Mouse (Mus musculus) hematopoietic stem cell, adult 5-6 weeks (primary cell): Measurements from ENCODE around the gene She. TPM values are rescaled to one million over a fixed set of nuclear protein-coding genes. Genes with fewer than 3 reads are reported as not detected.
"Not testable (repeated sequence)": the region's sequence is repeated elsewhere in the genome, so short reads cannot be mapped to it uniquely, and the experiment has no call there.

Experiments used
- ATAC-seq, 2 experiments: fragments of 125-278 bp in 1 of 2; replicated peaks in 1 of 2; 2 replicates each; pipeline ENCODE4 v1.8.0; 2016 to 2017; ENCODE audit warnings: inconsistent platforms in 2 of 2, mild to moderate bottlenecking in 2 of 2, moderate number of reproducible peaks in 2 of 2, low read depth in 1 of 2, moderate TSS enrichment in 1 of 2; ENCODE audit not compliant: low FRiP score in 2 of 2, poor library complexity in 2 of 2, severe bottlenecking in 2 of 2, insufficient read depth in 1 of 2, low TSS enrichment in 1 of 2
- total RNA-seq: library from RNA; stranded (forward); fragments of 172-1452, 232-1000 nt; gene quantifications from 2 replicates; pipeline ENCODE4 v1.2.3, GENCODE M21; 2017

Gene She
- 0.50 TPM in 1 of 2 replicates, not detected in the other for total RNA-seq

DNA sequence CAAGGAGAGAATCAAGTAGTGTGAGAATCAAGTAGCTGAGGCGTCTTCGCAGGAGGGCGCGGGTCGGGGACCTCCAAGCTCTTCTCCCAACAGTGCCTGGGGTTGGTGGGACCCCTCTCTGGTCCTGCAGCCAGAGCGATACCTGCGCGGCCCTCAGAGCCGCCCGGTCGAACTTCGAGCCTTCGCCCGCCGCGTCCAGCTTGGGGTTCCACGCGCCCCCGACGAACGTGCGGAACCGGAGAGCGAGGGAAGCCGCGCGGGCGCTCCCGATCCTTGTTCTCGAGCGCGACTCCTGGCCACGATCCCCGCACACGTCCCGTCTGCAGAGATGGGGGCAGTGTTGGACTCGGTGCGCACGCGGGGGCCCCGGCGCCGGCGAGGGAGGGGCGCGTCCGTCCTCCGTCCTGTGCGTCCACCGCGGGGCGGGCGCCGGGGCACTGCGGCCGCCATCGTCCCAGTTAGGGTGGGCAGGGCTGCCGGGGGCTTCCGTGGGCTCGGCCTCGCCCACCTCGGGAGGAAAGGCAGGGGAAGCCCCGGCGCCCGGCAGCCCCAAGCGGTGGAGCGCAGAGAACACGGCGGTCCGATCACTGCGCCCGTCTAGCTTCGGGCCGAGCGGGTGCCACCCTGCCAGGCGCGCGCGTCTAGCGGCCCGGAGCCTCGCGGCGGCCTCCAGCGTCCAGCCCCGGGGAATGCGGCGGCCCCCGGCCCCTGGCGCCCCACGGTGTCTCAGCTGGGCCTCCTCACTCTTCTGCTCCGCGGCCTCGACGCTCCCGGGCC is at the start of gene She:
Gene She (plus strand): TSS at position 556 of the 777 bp plus-strand sequence.
- ATAC-seq: no peak

DNA sequence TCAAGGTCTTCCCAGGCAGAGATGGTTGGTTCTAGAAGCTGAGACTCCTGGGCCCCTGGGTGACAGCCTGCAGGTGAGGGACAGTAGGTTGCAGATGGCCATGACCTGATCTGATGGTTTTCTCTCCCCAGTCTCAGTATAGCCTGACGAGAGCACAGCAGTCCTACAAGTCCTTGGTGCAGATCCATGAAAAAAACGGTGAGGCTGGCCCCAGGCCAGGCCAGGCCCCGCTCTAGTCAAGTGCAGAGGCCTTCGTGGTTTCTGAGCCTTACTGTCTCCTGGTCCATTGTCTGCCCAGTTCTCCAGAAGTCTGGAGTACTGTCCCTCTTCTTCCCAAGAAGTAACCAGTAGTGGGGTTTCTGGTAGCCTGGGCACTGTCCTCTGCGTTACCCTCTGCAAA is 49.5 kb upstream of the She start:
- no peak for ATAC-seq

DNA sequence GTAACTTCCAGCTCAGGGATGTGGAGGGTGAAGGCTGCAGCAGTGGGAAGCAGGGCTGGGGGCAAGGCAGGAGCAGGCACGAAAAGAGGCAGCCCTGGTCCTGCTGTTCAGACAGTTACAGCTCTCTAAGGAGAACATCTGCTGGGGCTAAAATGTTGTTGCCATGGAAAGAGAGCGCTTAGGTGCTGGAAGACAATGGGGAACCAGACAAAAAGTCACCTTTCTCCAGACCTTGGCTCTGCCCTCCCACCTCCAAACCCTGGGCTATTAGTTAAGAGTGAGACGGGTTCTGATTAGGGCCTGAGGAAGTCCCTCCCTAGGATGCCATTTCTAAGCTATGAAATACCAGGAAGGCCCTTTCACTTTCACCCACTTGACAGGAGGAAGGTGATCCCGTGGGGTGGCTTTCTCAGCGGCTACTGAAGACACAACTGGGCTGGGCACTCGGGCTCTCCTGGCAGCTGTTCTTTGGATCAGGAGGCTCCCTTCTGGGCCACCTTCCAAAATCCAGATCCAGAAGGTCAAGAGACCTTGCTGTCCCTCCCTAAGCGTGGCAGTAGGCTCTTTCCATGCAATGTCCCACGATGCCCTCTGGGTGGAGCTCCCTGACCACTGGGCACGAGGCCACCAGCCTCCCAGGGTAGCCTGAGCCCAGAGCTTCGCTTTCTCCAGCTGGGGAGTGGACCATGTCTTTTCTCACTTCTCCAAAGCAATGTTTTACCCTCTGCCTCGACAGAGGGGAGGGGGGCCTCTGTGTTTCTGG is 46.0 kb upstream of the She start:
- peak; percentile 79 to 84 for ATAC-seq

DNA sequence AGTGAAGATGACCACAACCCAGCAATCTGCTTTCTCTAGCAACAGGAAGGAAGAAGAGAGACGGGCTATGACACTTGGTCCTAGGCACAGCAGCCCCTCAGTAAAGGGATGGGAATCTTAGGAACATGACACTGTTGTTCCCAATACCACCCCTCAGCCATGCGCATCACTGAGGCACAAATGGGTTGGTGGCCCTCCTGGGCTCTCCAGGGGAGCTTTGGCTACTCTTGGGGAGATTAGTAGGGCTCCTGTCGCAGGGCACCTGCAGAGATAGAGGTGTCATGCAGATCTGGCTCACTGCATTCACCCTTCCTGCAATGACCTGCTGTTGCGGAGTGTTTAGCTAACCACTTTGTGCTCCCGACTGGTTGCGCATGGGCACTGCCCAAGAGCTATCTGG is 44.9 kb upstream of the She start:
- ATAC-seq: no peak

DNA sequence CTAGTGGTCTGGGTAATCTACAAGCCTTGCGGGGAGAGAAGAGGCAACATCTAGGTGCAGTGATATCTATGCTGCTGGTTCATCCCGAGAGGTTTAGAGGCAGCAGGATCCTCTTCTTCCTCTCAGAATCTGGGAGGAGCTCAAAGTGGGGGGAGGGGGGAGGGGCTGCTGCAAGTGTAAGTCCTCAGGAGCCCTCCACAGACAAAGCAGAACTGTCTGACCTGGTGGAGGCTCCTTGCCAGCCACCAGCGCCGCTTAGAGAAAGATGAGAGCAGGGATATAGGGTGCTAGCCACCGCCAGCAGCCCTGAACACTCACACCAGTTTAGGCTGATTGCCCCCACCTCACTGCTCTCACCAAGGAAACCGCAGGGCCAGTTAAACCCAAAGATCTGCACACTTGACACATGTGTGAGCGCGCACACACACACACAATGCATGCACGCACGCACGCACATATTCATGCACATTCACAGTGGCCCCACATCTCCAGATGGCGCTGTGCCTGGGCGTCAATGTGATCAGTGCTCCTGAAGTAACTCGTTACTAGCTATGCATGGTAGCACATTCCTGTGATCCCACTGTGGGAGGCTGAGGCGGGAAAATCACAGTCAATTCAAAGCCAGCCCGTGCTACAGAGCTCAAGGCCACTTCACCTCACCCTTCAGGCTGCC is 42.4 kb upstream of the She start:
- no peak for ATAC-seq

DNA sequence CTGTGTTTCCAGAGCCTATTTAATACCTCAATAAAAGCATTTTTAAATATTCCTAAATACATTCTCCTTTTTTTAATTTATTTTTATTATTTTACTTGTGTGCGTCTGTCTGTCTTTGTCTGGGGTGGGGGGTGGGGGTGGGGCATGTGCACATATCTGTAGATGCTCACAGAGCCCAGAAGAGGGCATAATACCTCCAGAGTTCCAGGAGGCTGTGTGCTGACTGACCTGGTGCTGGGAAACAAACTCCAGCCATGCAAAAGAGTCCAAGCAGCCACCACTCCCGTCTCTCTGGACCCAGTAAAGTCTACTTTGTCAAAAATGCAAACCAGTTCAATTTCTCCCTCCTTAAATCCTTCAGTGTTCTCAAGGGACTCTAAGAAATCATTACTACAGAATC is 36.6 kb upstream of the She start:
- no peak for ATAC-seq

DNA sequence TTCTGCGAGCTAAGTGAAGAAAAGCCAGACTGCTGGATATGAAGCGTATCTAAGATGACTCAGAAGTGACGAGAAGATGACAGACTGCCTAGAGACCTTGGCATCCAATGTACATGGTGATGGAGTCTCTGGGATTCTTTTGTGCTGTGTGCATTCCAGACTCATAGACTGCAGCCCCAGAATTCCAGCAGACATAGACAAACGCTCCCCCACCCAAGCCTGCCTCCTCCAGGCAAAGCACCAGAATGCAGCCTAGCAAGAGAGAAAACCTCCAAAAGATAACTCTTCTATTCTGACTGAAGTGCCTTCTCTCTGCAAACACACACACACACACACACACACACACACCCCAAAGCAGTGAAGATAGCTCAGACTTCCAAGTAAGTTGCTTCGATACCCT is 35.4 kb upstream of the She start:
- no peak for ATAC-seq

DNA sequence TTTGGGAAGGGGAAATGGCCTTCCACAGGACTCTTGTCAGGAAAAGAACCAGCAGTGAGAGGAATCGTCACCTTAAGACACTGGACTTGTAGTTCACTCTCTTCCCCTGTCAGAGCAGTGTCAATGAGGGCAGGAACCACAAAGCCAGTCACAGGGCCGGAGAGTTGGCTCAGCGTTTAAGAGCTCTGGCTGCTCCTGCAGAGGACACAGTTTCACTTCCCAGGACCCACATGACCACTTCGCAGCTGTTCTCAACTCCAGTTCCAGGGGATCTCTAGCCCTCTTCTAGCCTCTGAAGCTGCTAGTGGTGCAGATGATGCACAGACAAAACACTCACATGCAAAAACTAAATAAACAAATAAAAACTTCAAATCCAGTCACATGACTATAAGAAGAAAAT is 34.8 kb upstream of the She start:
- ATAC-seq: peak; percentile 67 to 75

DNA sequence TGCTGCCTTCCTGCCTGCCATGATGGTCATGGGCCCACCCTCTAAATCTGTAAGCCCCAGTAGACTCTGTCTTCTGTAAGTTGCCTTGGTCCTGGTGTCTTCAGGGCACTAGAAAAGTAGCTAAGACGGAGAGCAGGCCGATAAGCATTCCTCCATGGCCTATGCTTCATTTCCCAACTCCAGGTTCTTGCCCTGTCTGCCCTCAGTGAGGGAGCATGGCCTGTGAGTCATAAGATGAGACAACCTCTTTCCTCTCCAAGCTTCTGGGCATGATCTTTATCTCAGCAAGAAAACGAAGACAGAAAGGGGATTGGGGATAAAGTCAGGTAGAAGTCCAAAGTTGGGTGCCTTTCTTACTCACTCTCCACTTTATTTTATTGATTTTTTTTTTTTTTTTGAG is 32.7 kb upstream of the She start:
- no peak for ATAC-seq

DNA sequence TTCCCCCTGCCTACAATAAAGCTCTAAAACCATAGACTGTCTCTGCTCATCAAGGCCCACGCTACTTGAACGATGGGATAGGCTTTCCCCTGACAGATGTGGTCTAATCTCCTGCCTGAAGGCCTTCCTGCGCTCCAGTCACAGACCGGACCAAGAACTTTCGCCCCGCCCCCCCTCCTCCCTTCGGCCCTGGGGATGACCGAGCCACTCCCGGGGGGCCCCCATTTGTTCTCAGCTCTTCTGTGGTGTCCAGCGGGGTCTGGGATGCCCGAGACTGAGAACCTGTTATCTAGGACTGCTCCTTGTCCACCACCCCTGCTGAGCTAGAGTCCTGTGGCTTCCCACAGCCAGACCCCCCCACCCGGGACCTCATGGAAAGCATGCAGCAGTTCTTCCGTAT is 31.7 kb upstream of the She start:
- ATAC-seq: no peak

DNA sequence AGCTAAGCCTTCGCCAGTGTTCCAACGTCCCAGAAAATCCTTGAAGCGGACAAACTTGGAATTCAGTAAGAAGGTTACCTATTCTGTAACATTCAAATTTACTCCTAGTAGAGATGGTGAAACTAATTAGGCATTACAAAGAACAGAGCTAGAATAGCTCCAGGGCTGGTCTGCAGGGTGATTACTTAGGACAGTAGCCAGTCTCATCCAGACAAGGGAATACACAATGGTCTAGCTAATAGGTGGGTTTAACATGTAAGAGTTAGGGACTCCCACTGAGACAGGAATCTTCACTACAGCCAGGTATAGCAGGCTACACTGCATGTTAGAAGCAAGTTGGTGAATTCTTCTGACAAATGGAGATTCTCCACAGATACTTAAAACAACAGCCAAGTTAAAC is 31.1 kb upstream of the She start:
- not testable (repeated sequence) for ATAC-seq

DNA sequence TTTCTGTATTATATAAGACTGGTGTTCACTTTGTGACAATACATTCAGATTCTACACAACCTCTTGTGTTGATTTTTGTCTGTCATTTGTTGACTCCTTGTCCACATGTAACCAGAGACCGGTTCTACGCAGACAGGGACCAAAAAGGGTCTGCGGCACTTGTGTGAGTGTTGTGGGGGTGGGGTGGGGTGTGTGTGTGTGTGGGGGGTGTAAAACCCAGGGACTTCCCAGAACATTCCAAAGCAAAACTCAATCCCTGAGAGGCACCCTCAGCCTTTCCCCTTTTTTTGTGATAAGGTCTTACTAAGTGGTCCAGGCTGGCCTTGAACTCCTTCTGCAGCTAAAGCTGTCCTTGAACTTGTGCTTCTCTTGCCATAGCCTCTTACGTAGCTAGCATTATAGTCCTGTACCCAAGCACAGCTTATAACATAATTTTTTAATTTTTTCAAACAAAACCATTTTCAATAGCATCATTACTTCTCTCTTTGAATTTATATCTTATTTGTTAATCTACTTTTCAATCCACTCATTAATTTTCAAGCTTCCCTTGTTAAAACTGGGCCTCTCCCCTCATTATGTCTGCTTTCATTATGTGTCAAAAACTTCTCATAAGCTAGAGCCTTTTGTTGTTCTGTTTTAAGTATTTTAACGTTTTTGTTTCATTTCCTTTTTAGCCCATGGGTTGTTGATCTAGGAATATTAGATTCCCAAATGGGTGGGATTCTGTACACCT is 30.2 kb upstream of the She start:
- no peak for ATAC-seq

DNA sequence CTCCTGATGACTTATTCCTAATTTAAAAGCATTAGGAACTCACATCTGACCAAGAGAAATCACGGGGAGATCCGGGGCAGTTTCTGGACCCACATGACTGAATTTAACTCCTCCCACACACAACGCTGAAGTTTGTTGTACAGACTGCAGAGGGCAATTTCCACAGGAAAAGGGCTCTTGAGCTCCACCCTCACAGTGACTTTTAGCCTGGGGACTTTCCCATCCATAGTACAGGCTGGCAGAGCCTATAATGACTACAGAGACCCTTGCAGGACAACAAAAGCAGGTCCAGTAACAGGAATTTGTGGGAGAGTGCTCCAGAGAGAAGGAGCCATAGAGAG is 29.7 kb upstream of the She start:
- peak; percentile 86 to 89 for ATAC-seq

DNA sequence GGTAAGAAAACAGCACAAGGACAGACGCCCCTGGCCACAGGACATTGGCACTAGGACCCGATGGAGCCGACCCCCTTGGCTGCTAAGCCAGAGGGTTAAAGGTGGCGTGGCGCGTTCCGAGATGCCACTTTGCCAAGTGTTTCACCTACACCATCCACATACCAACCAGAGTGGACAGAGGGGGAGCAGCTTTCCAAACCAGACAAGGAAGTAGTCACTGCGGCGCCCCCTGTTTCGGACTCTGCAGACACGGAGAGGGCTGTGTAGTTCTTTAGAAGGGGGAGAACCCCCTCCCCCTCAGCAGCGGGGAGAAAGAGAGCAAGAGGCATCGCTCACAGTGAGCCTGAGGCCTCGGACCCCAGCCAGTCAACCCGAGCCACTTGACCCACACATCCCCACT is 28.3 kb upstream of the She start:
- no peak for ATAC-seq

DNA sequence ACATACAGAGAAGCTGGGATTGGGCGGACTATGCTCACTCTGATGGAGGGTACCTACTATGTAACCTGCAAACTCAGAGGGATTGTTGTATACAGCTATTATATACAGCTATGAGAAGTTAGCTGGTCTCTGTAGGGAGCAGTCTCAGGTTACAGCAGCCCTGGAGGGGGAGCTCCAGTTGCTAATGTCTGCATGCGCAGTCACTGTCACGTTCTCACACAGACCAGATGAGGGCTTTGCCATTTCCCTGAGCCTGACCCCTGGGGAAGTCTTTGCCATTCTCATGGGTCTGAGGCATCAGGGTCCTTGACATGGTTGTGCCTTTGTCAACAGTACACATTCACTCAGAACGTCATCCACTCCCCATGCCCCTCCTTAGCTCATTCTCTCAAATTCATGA is 26.0 kb upstream of the She start:
- no peak for ATAC-seq

DNA sequence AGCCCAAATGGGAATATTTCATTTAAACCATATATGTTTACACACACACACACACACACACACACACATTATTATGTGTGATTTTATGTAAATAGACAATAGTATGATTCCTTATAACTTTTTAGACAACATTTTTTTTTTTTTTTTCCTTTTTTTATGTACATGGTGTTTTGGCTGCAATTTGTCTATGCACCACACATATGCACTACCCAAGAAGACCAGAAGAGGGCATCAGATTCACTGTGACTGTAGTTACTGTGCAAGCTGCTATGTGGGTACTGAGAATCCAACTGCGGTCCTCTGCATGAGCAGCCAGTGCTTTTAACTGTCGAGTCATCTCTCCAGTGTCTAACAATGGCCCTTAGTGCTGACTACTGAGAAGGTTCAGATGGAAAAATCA is 24.4 kb upstream of the She start:
- ATAC-seq: no peak

DNA sequence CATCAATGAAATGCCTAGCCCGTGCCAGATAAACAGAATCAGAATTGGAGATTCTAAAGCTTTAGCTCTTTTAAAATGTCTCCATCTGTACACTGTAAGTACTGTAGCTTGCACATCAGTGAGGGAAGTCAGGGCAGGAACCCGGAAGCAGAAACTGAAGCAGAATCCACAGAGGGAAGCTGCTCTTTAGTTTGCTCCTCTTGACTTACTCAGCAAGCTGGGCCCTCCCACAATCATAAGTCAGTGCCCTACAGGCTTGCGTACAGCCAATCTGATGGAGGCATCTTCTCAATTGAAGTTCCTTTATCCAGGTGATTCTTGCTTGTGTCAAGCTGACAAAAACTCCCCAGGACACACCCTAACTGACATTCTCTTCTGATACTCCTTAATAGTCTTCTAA is 24.0 kb upstream of the She start:
- ATAC-seq: no peak

DNA sequence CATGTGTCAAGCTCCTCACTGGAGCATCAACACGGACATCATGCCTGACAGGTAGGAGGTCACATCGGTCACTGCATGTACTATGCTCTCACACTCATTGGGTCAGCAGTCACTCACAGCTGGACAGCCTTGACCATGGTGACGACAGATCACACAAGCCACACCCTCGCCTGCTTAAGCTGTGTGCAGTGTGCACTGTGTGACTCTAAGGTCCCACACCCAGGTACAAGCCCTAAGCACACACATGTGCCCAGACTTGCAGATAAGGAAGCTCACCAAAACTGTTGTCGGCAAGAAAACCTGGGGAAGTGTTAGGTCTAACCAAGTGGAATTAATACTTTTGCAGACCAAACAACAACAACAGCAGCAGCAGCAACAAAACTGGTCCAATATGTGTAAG is 23.3 kb upstream of the She start:
- no peak for ATAC-seq
